Mouse (Mus musculus): ENCODE measurements at regions not wholly inside any gene's neighbourhood (a gene's known extent, or its start where the extent isn't known, plus 50 kb on each side); places are given as distances from the start of the nearest gene placed in this dataset.

GRCm38 (mm10) chr3:148644924-148645323, 345.4 kb downstream of the Adgrl2 start:
- Histone ChIP-seq H3K27me3 (ENCODE audit: control insufficient read depth, insufficient read depth, low read length) (no peaks in the 10 kb centered on the region), H3K9ac (ENCODE audit: low read length) (no peak overlapping the region), H3K36me3 (ENCODE audit: control insufficient read depth, insufficient read depth, low read length) (no peaks in the 10 kb centered on the region), H3K4me3 (ENCODE audit: low read depth, low read length) (no peak overlapping the region), H3K4me2 (ENCODE audit: low read depth, severe bottlenecking) (no peak overlapping the region), H3K4me1 (ENCODE audit: control insufficient read depth, insufficient read depth, low read length) (no peaks in the 10 kb centered on the region), H3K9me3 (ENCODE audit: control insufficient read depth, low read length) (no peaks in the 10 kb centered on the region), H3K27ac (replicated peaks; ENCODE audit: low read depth, low read length) (no peak overlapping the region)
- DNase-seq (ENCODE audit: low spot score) (no peak), ATAC-seq (ENCODE audit: insufficient number of reproducible peaks, low FRiP score, low TSS enrichment, low read depth) (no peak)
- WGBS: 93% methylated on average over 5 of the region's 5 CpGs

GRCm38 (mm10) chr3:148641581-148641980, 348.8 kb downstream of the Adgrl2 start:
- Histone ChIP-seq H3K9ac (ENCODE audit: low read length) (no peak overlapping the region), H3K36me3 (ENCODE audit: control insufficient read depth, insufficient read depth, low read length) (no peaks in the 10 kb centered on the region), H3K9me3 (ENCODE audit: control insufficient read depth, low read length) (no peaks in the 10 kb centered on the region), H3K4me3 (ENCODE audit: low read depth, low read length) (no peak overlapping the region), H3K27ac (replicated peaks; ENCODE audit: low read depth, low read length) (no peak overlapping the region), H3K4me2 (ENCODE audit: low read depth, severe bottlenecking) (no peak overlapping the region), H3K27me3 (ENCODE audit: control insufficient read depth, insufficient read depth, low read length) (no peaks in the 10 kb centered on the region), H3K4me1 (ENCODE audit: control insufficient read depth, insufficient read depth, low read length) (no peaks in the 10 kb centered on the region)
- DNase-seq (ENCODE audit: low spot score) (no peak), ATAC-seq (ENCODE audit: insufficient number of reproducible peaks, low FRiP score, low TSS enrichment, low read depth) (no peak)
- WGBS: 60% methylated on average over 3 of the region's 3 CpGs

- no peak overlapping the region for H3K4me3 ChIP-seq (ENCODE audit: low read depth, low read length)
- DNase-seq (ENCODE audit: low spot score): no peak
- ATAC-seq (ENCODE audit: insufficient number of reproducible peaks, low FRiP score, low TSS enrichment, low read depth): no peak
- WGBS: 22% methylated on average over 3 of the region's 3 CpGs
- H3K27ac ChIP-seq (replicated peaks; ENCODE audit: low read depth, low read length): no peak overlapping the region
- H3K36me3 ChIP-seq (ENCODE audit: control insufficient read depth, insufficient read depth, low read length): no peaks in the 10 kb centered on the region
- no peaks in the 10 kb centered on the region for H3K9me3 ChIP-seq (ENCODE audit: control insufficient read depth, low read length)
- H3K9ac ChIP-seq (ENCODE audit: low read length): no peak overlapping the region
- H3K4me2 ChIP-seq (ENCODE audit: low read depth, severe bottlenecking): no peak overlapping the region
- H3K4me1 ChIP-seq (ENCODE audit: control insufficient read depth, insufficient read depth, low read length): no peaks in the 10 kb centered on the region
- H3K27me3 ChIP-seq (ENCODE audit: control insufficient read depth, insufficient read depth, low read length): no peaks in the 10 kb centered on the region
Measured at GRCm38 (mm10) chr3:148640680-148641101, 349.7 kb downstream of the Adgrl2 start.

GRCm38 (mm10) chr3:148635101-148635500, 355.3 kb downstream of the Adgrl2 start:
- ATAC-seq (ENCODE audit: insufficient number of reproducible peaks, low FRiP score, low TSS enrichment, low read depth): no peak
- 82% methylated on average over 4 of the region's 4 CpGs for WGBS
- no peak overlapping the region for H3K27ac ChIP-seq (replicated peaks; ENCODE audit: low read depth, low read length)
- peaks cover 8% of the 10 kb centered on the region for H3K4me1 ChIP-seq (ENCODE audit: control insufficient read depth, insufficient read depth, low read length)
- H3K36me3 ChIP-seq (ENCODE audit: control insufficient read depth, insufficient read depth, low read length): no peaks in the 10 kb centered on the region
- no peaks in the 10 kb centered on the region for H3K27me3 ChIP-seq (ENCODE audit: control insufficient read depth, insufficient read depth, low read length)
- no peak overlapping the region for H3K4me2 ChIP-seq (ENCODE audit: low read depth, severe bottlenecking)
- no peak for DNase-seq (ENCODE audit: low spot score)
- H3K9ac ChIP-seq (ENCODE audit: low read length): no peak overlapping the region
- no peak overlapping the region for H3K4me3 ChIP-seq (ENCODE audit: low read depth, low read length)
- H3K9me3 ChIP-seq (ENCODE audit: control insufficient read depth, low read length): no peaks in the 10 kb centered on the region

- H3K4me1 ChIP-seq (ENCODE audit: control insufficient read depth, insufficient read depth, low read length): peaks cover 8% of the 10 kb centered on the region
- no peak for DNase-seq (ENCODE audit: low spot score)
- H3K9me3 ChIP-seq (ENCODE audit: control insufficient read depth, low read length): no peaks in the 10 kb centered on the region
- H3K4me2 ChIP-seq (ENCODE audit: low read depth, severe bottlenecking): no peak overlapping the region
- no peaks in the 10 kb centered on the region for H3K36me3 ChIP-seq (ENCODE audit: control insufficient read depth, insufficient read depth, low read length)
- no peaks in the 10 kb centered on the region for H3K27me3 ChIP-seq (ENCODE audit: control insufficient read depth, insufficient read depth, low read length)
- ATAC-seq (ENCODE audit: insufficient number of reproducible peaks, low FRiP score, low TSS enrichment, low read depth): no peak
- H3K4me3 ChIP-seq (ENCODE audit: low read depth, low read length): no peak overlapping the region
- WGBS: 64% methylated on average over 3 of the region's 3 CpGs
- H3K9ac ChIP-seq (ENCODE audit: low read length): no peak overlapping the region
- no peak overlapping the region for H3K27ac ChIP-seq (replicated peaks; ENCODE audit: low read depth, low read length)
Measured at GRCm38 (mm10) chr3:148634352-148634751, 356.0 kb downstream of the Adgrl2 start.

- 96% methylated on average over 6 of the region's 6 CpGs for WGBS
Measured at GRCm38 (mm10) chr3:148633291-148633690, 357.1 kb downstream of the Adgrl2 start.

GRCm38 (mm10) chr3:148632449-148632848, 357.9 kb downstream of the Adgrl2 start:
- no peak overlapping the region for H3K9ac ChIP-seq (ENCODE audit: low read length)
- no peaks in the 10 kb centered on the region for H3K27me3 ChIP-seq (ENCODE audit: control insufficient read depth, insufficient read depth, low read length)
- H3K4me1 ChIP-seq (ENCODE audit: control insufficient read depth, insufficient read depth, low read length): peaks cover 8% of the 10 kb centered on the region
- H3K4me3 ChIP-seq (ENCODE audit: low read depth, low read length): no peak overlapping the region
- no peak overlapping the region for H3K27ac ChIP-seq (replicated peaks; ENCODE audit: low read depth, low read length)
- no peak overlapping the region for H3K4me2 ChIP-seq (ENCODE audit: low read depth, severe bottlenecking)
- DNase-seq (ENCODE audit: low spot score) (no peak), ATAC-seq (ENCODE audit: insufficient number of reproducible peaks, low FRiP score, low TSS enrichment, low read depth) (no peak)
- H3K9me3 ChIP-seq (ENCODE audit: control insufficient read depth, low read length): no peaks in the 10 kb centered on the region
- no peaks in the 10 kb centered on the region for H3K36me3 ChIP-seq (ENCODE audit: control insufficient read depth, insufficient read depth, low read length)
- WGBS: 79% methylated on average over 2 of the region's 2 CpGs

More at GRCm38 (mm10) chr3:148633291-148633690, 357.1 kb downstream of the Adgrl2 start:
- H3K27ac ChIP-seq (replicated peaks; ENCODE audit: low read depth, low read length): no peak overlapping the region
- no peaks in the 10 kb centered on the region for H3K27me3 ChIP-seq (ENCODE audit: control insufficient read depth, insufficient read depth, low read length)
- H3K4me2 ChIP-seq (ENCODE audit: low read depth, severe bottlenecking): no peak overlapping the region
- H3K36me3 ChIP-seq (ENCODE audit: control insufficient read depth, insufficient read depth, low read length): no peaks in the 10 kb centered on the region
- H3K9ac ChIP-seq (ENCODE audit: low read length): no peak overlapping the region
- H3K9me3 ChIP-seq (ENCODE audit: control insufficient read depth, low read length): no peaks in the 10 kb centered on the region
- no peak for ATAC-seq (ENCODE audit: insufficient number of reproducible peaks, low FRiP score, low TSS enrichment, low read depth)
- peaks cover 8% of the 10 kb centered on the region for H3K4me1 ChIP-seq (ENCODE audit: control insufficient read depth, insufficient read depth, low read length)
- DNase-seq (ENCODE audit: low spot score): no peak
- H3K4me3 ChIP-seq (ENCODE audit: low read depth, low read length): no peak overlapping the region

- H3K27ac ChIP-seq (replicated peaks; ENCODE audit: low read depth, low read length): no peak overlapping the region
- no peaks in the 10 kb centered on the region for H3K36me3 ChIP-seq (ENCODE audit: control insufficient read depth, insufficient read depth, low read length)
- H3K9ac ChIP-seq (ENCODE audit: low read length): no peak overlapping the region
- no peak for DNase-seq (ENCODE audit: low spot score)
- WGBS: 78% methylated on average over 18 of the region's 18 CpGs
- no peaks in the 10 kb centered on the region for H3K9me3 ChIP-seq (ENCODE audit: control insufficient read depth, low read length)
- ATAC-seq (ENCODE audit: insufficient number of reproducible peaks, low FRiP score, low TSS enrichment, low read depth): no peak
- no peak overlapping the region for H3K4me3 ChIP-seq (ENCODE audit: low read depth, low read length)
- no peak overlapping the region for H3K4me2 ChIP-seq (ENCODE audit: low read depth, severe bottlenecking)
- H3K27me3 ChIP-seq (ENCODE audit: control insufficient read depth, insufficient read depth, low read length): no peaks in the 10 kb centered on the region
- peaks cover 8% of the 10 kb centered on the region for H3K4me1 ChIP-seq (ENCODE audit: control insufficient read depth, insufficient read depth, low read length)
Measured at GRCm38 (mm10) chr3:148631415-148632192, 358.8 kb downstream of the Adgrl2 start.

- H3K27ac ChIP-seq (replicated peaks; ENCODE audit: low read depth, low read length): no peak overlapping the region
- no peak overlapping the region for H3K4me3 ChIP-seq (ENCODE audit: low read depth, low read length)
- no peak for ATAC-seq (ENCODE audit: insufficient number of reproducible peaks, low FRiP score, low TSS enrichment, low read depth)
- H3K9ac ChIP-seq (ENCODE audit: low read length): no peak overlapping the region
- no peak overlapping the region for H3K4me2 ChIP-seq (ENCODE audit: low read depth, severe bottlenecking)
- DNase-seq (ENCODE audit: low spot score): no peak
- H3K36me3 ChIP-seq (ENCODE audit: control insufficient read depth, insufficient read depth, low read length): no peaks in the 10 kb centered on the region
- 69% methylated on average over 7 of the region's 7 CpGs for WGBS
- H3K4me1 ChIP-seq (ENCODE audit: control insufficient read depth, insufficient read depth, low read length): peaks cover 8% of the 10 kb centered on the region
- H3K27me3 ChIP-seq (ENCODE audit: control insufficient read depth, insufficient read depth, low read length): no peaks in the 10 kb centered on the region
- no peaks in the 10 kb centered on the region for H3K9me3 ChIP-seq (ENCODE audit: control insufficient read depth, low read length)
Measured at GRCm38 (mm10) chr3:148630865-148631264, 359.5 kb downstream of the Adgrl2 start.
